Mouse (Mus musculus) left cerebral cortex, postnatal 4 days (tissue): ENCODE data around the gene Gprin1. TPM values are rescaled to one million over a fixed set of nuclear protein-coding genes. Genes with fewer than 3 reads are reported as not detected.

Source experiments
- DNase-seq: peaks from one replicate; pipeline ENCODE4 v3.0.0-alpha.2; 2022
- intact Hi-C: fragments of 180-260 bp; cut with DNase I; formaldehyde crosslinking; loops from one replicate; pipeline ENCODE4 v1.15.1; 2025
- total RNA-seq, 2 experiments: library from RNA; stranded (reverse); gene quantifications; 2 replicates each; pipeline ENCODE4 v1.2.3; 2021

The Gprin1 gene
- total RNA-seq, 2 experiments from 2014 or later, result 277 to 278 TPM

DNA sequence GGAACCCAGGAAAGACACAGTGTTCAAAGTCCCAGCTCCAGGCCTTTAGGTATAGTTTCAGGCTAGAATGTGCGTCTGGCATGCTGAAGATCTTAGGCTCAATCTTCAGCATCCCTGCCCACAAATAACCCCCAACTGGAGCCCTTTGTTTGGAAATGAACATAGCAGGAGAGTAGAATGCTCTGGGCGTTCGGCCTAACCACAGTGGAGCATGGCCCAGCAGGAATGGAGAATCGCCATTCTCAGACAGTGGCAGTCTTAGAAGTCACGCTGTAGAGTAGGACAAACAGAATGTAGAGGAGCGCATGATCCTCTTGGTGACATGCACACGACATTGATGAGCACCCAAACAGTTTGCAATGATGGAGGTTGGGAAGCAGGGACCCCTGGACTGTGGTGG is 11.2 kb upstream of the Gprin1 start:
- intact Hi-C loops, result no loop called here
- no peak for DNase-seq

DNA sequence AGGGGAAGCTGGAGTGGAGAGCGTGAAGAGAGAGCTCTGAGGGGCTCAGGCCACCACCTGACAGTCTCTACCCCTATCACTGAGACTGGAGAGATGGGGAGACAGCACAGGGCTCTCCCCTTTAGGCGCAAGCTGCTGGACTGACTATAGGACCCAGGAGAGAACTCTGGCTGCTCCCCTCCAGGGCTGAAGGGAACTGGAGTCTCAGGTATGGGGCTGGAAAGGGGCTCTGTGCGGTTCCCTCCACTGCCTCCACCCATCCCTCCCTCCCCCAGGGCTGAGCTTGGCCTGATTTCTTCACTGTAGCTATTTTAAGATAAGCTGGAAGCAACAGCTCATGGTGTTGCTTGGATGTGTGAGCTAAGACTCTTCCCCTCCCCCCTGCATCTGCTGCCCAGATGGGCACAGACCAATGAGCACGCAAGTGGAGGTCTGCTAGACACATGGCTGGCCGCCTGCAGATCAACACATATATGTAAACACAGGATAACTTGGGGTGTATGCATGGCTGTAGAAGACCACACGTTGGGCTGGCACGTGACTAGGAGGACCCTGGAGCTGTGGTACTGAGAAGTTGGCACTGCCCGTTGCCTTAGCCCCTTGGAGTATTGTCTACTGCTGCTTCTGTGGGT is 10.6 kb upstream of the Gprin1 start:
- intact Hi-C loops, result no loop called here
- DNase-seq, result peak; percentile 64

DNA sequence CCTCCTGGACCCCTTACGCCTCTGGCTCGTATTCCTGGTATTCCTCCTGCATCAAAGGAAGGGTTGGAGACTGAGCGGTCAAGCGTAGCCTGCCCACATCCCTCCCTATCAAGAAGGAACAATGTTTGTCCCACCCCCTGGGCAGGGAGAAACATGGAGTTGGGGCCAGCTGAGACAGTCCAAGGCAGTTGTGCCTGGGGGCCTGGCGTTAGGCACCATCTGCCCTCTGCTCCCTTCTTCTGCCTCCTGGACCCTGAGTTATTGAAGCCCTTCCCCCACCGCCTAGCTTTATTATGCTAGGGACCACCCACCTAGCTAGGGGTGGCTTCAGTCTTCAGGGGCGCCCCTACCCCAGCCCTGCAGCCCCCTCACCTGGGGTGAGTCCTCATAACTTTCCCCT is 9.8 kb upstream of the Gprin1 start:
- DNase-seq, result peak; percentile 49
- intact Hi-C loops, result no loop called here

DNA sequence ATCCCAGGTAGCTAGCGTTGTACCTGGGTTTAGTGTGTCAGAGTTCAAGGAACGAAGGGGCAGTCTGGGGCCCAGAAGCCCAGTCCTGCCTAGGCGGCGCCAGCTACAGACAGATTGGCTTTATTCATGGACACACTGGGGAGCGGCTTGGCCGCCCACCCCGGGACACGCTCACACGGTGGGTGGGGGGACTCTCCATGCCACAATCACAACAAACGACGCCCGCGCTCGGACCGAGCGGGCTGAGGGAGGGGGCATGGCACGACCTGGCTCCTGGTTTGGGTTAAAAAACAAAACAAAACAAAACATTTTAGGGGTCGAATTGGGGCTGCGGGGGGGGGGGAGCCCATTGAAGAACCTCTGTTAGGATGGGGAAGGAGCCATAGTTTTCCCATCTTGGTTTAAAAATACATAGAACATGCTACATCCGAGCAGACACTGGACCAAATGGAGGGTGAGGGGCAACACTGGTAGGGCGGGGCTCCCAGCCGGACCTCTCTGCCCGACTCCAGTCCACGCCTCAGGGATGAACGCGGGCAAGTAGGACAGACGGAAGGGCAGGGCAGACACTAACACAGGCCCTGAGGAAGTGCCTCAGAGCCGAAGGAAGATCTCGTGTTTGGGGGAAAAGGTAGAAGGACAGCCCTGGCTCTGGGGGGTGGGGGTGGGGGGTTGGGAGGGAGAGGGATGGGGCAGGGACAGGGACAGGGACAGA is 9.2 kb upstream of the Gprin1 start:
- intact Hi-C loops, result no loop called here
- no peak for DNase-seq

DNA sequence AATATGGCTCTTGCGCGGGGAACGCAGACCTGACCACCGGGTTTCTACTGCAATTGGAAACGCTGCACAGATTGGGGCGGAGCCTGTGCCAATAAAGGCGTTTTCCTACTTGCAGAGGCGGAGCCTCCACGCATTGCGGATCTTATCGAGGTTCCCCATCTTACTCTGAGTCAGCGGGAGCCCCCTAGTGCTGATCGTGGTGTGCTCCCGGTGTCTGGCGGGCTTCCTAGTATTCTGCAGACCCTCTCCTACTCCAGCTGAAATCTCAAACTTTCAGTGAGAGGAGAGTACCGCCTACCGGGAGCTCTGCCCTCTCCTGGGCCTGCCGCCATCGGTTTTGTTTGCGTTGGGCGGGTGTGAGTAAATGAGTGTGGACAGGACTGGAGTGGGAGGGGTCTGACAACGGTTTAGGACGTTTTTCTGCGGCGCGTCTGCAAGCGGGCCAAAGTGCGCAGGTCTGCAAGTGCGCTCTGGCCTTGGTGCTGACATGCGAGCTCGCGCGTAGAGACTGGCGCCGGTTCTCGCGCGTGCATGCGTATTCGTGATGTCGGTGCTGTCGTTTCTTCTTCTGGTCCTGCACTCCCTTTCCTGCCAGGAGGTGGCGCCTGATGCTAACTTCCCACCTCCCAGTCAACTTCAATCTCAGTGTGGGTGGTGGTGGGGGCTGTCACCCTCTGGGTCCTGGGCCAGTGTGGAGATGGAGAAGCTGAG is 8.5 kb upstream of the Gprin1 start:
- intact Hi-C loops, result no loop called here
- DNase-seq, result peak; percentile 95

DNA sequence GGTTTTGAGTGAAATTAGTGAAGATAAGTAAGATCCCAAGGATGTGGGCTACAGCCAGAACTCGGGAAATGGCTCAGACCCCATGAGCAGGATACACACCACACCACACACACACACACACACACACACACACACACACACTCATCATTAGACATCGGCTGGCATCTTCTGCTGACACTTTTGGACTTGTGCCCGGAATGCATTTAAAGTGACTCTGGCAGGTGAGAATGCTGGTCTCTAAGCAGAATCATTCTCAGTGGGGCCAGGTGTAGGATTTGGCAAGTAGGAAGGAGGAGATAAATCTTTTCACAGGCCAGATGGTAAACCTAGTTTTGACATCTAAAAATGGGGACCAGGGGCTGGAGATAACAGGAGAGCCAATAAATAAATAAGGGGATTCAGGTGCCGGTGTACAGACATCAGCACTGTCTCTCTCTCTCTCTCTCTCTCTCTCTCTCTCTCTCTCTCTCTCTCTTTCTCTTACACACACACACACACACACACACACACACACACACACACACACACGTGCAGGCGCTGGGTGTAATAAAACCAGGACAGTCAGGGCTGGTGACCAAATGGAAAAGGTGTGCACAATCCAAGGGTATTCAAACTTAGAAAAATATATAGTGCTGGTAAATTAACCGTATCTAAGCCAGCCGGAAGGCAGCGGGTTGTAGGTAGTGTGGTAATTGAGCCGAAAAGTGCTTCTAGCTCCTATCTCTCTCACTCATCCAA is 7.6 kb upstream of the Gprin1 start:
- intact Hi-C loops, result no loop called here
- peak; percentile 80 for DNase-seq

DNA sequence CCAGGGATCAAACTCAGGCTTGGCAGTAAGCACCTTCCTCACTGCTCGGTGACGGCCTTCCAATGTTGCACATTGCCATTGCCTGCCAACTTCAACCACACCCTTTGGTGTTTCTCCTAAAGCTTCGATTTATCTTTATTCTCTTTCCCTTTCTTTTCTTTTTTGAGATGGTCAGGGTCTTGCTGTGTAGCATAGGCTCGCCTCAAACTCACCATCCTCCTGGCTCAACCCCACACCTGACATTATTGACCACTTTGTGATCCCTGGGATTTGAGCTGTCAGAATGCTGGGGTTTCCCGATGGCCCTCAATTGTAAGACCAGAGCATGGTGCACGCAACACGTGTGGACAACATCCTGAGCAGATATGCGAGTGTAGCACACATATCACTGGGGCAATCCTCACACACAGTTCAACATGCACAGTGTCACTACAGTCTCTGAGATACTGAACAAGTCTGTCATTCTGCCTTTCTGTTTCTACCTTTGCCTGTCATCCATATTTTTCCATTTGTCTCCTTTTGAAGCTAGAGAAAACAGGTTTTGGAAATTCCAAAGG is 6.6 kb upstream of the Gprin1 start:
- DNase-seq, result no peak
- intact Hi-C loops, result no loop called here

DNA sequence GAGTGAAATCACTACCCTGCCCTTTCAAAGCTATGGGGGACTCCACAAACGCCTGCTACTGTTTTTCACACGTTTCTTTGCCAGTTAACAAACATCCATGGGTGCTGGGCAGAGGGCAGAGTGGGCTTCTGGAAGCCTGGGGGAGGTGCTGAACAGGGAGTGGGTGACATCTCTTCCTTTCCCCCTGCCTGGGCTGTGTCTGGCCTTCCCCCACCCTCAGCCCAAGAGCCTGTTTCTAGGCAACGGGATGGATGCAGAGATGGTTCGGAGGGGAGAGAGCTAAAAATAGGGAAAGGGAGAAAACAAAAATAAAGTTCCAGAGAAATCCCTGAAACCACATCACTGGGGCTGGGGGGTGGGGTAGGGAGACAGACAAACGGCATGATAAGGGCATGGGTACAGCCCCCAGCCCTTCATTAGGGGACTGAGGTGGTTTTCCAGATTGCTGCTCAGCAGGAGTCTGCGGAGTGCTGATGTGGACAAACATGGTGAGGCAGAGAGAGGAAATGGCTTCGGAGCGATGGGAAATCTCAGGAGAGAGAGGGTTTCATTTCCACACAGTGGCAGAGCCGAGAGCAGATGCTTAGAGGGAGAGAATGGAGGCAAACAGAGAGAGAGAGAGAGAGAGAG is 5.6 kb upstream of the Gprin1 start:
- DNase-seq, result peak; percentile 47
- intact Hi-C loops, result no loop called here

DNA sequence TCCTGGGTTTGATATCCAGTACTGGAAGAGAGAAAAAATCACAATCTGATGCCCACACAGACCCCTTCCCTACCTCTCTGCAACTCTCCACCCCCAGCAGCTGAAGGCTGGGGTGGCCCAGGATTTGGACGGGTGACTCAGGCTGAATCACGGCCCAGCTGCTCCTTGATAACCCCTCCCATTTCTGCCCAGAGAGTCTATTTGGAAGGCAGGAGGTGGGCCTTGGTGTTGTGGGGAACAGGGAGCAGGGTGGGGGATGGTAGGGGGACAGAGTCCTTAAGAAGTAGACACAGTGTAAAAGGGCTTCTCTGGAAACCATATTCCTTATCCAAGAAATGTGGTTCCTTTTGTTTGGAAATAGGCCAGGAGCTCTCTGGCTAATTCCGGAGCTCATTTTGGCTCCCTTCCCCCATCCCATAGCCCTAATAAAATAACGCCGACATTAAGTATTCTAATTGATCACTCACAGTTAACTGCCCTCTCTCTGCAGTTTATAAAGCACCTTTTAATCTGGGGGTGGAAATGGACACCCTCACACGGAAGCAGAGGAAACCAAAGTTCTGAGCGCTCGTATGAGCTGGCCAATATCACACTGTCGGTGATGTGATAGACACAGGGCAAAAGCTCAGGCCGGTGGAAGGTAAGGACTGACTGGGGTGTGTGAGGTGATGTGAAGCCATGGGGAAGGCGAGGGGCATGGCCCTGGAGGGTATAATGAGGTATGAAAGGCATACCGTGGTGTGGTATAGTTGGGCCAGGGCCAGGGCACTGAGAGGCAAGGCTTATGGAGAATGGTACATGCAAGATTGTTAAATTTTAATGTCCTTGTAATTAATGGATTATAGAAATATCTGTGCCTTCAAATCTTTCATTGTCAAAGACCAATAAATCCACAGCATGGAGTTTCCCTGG is 4.8 kb upstream of the Gprin1 start:
- intact Hi-C loops, result no loop called here
- peak; percentile 48 for DNase-seq

DNA sequence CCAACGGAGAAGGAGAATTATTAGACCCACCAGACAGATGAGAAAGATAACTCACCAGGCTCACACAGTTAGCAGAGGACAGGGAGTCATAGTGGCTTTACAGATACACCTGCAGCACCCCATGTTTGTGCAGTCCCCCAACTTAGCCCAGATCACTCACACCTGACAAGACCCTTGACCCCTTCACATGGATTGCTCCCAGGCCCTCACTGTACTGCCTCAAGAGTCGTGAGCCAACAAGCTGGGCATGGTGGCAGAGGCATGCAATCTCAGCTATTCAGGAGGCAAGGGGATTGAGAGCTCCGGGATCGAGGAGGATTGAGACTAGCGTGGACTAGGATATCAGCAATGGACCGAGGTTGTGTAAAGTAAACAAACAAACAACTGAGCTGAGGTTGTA is 4.1 kb upstream of the Gprin1 start:
- no peak for DNase-seq
- intact Hi-C loops, result no loop called here

DNA sequence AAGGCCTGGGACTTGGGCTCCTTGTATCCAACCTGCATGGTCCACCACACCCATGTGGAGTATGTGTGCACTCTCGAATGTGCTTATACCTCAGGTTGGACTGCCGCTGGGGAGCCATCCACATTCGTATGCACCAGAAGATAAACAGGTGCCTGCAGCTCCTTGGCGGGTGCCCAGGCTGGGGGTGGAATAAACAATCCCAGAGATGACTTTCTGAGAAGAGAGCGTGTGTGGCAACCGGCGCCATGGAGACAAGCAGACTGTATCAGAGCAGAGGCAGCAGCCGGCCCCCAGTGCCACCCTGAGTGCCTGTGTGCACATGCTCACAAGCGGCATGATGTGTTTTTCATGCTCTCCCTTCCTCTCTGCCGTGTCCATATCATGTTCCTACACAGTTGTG is 3.0 kb upstream of the Gprin1 start:
- intact Hi-C loops, result no loop called here
- peak; percentile 59 for DNase-seq

DNA sequence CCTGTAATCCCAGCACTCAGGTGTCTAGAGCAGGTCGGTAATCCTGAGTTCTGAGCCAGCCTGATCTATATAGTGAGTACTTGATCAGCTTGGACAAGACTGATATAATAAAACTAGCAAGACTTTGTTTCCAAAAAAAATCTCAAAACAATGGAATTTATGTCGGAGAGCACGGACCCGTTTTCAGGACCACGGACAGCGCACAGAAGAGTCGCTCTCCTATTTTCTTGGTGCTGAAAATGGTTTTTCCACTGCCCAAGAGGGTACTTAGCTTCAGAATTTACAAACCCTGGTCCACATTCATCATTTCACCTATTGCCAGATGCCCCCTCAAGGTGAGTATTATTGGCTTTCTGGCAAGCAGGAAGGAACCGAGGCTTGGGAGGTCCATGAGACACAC is 1.0 kb upstream of the Gprin1 start:
- intact Hi-C loops, result no loop called here
- no peak for DNase-seq

DNA sequence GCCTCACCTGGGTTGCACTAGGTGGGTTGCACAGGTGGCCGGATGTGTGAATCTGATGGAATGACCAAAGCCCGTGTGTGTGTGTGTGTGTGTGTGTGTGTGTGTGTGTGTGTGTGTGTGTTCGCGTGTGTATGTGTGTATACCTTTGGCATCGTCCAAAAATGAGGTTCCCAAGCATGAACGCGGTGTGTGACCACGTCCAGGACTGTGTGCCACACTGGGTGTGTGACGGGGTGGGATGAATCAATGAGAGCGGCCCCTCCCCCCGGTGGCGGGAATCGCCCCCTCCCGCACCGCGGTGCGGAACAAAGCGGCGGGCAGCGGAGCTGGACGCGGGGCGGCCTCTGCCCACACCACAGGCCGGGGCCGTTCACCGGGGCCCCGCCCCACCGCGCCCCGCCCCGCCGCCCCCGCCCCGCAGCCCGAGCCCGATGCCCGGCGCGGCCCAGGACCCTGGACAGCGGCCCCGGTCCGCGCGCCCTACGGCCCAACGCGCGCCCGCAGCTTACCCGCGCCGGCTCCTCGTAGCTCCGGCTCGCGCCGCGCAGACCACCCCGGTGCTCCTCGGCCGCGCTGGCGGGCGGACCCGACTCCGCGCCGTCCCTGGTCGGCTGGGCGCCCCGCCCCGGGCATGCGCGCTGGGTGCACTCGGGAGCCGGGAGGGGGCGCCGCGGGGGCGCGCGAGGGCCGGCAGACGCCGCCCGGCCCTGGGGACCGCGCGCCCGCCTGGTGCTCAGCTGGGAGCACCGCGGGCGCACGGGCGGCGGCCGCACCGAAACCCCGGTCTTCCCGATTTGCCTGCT is 412 bp downstream of the Gprin1 start:
- intact Hi-C loops, result no loop called here
- DNase-seq, result peak; percentile 78

DNA sequence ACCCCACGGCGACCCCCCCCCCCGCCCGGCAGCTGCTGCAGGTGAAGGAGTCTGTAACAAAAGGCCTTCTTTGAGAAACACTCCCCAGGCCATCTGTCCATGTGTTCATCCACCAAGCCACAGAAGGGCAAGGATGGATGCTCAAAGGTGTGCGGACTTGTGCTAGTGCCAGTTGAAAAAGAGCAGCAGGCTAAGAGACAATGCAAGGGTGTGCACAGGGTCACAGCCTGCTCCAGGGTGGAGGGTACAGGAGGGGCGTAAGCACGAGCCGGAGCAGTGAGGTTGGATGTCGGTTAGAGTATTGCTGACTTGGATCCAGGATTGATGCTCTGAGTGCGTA is 983 bp downstream of the Gprin1 start:
- no peak for DNase-seq
- intact Hi-C loops, result no loop called here

DNA sequence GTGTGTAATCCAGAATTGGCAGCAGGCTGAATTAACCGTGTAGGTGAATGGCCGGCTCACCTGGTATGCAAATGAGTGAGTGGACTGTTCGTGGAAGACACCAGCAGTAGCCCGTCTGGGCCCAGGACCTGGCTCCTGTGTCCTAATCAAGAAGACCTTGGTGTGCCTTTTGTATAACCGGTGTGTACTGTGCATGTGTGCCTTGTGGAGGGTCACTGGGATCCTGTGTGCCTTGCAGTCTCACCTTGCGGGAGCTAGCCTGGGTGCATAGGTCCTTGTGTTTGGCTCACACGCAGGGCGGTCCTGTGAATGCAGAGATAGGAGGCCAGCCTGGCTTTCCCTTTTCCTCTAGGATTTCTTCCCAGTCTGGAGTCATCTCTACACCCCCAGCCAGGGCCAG is 1.5 kb downstream of the Gprin1 start:
- intact Hi-C loops, result no loop called here
- no peak for DNase-seq

DNA sequence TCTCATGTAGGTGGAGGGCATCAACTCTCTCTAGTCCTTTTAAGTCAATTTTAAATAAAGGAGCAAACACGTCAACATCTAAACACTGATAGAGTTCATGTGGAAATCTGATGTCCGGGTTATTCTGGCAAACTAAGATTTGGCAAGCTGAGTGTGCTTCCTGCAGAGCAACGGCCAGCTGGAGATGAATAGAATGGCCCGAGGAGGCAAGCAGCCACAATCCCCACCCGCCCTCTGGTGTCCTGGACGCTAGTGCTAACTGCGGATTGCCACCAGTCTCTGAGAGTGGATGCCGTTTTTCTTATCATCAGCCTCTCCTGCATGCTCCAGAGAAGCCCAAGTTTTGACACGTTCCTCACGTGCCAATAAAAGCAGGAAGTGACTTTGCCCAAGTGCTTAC is 2.8 kb downstream of the Gprin1 start:
- intact Hi-C loops, result no loop called here
- DNase-seq, result peak; percentile 73

DNA sequence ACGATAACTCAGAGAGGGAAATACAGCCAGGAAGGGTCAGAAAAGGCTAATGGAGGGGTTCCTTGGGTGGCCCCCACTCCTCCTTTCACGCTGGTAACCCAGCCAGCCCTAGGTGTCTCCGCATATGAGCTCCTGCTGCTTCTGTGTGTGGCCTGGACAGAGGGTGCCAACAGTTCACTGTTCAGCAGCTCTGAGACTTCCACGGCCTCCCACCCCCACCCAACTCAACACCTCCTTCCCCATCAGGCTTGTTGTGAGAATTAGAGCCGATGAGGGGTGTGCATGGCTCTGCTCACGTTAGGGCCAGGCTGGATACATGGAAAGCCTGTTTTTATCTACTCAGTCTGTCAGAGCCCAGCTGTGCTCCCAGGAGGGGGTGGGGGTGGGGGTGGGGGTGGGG is 3.6 kb downstream of the Gprin1 start:
- intact Hi-C loops, result no loop called here
- no peak for DNase-seq

DNA sequence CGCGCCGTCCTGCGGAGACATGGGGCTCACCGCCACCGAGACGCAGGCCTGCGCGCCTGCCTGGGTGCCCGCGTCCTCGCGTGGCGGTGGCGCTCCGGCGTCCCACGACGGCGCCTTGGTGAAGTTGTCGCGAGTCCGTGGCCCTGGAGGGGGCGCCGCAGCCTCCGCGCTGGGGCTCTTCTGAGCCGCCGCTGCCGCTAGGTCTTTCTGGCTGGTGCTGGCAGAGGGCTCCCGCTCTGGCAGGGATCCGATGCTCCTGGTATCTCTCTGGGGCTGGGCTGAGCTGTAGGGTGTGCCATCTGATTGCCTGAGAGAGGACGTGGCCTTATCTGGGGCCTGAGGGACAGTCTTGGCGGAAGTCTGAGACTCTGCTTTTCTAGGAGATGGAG is 11.5 kb downstream of the Gprin1 start:
- peak; percentile 72 for DNase-seq
- intact Hi-C loops, result no loop called here
